Mouse (Mus musculus) CH12.LX (cell line): ENCODE measurements at regions not wholly inside any gene's neighbourhood (a gene's known extent, or its start where the extent isn't known, plus 50 kb on each side); places are given as distances from the start of the nearest gene placed in this dataset.

ENCODE experiments used
- CTCF ChIP-seq, 2 experiments: IDR thresholded peaks in 1 of 2; conservative IDR thresholded peaks in 1 of 2; 2 replicates each; pipeline ENCODE4 v1.5.1; 2011 to 2012; ENCODE audit warnings: low read depth in 2 of 2, low read length in 2 of 2, improper control_type of control experiment in 1 of 2, inconsistent platforms in 1 of 2, mild to moderate bottlenecking in 1 of 2, moderate library complexity in 1 of 2
- EP300 ChIP-seq: IDR thresholded peaks from 2 replicates; pipeline ENCODE4 v1.6.1; 2011; ENCODE audit warnings: low read length, improper control_type of control experiment
- HCFC1 ChIP-seq: IDR thresholded peaks from 2 replicates; pipeline ENCODE4 v1.6.1; 2012; ENCODE audit warnings: low read depth, mild to moderate bottlenecking, inconsistent platforms, low read length, improper control_type of control experiment
- MYC ChIP-seq: IDR thresholded peaks from 2 replicates; pipeline ENCODE4 v1.6.1; 2011; ENCODE audit warnings: low read depth, mild to moderate bottlenecking, improper control_type of control experiment, low read length
- SIN3A ChIP-seq: IDR thresholded peaks from 2 replicates; pipeline ENCODE4 v1.6.1; 2012; ENCODE audit warnings: low read length, improper control_type of control experiment, inconsistent platforms

DNA sequence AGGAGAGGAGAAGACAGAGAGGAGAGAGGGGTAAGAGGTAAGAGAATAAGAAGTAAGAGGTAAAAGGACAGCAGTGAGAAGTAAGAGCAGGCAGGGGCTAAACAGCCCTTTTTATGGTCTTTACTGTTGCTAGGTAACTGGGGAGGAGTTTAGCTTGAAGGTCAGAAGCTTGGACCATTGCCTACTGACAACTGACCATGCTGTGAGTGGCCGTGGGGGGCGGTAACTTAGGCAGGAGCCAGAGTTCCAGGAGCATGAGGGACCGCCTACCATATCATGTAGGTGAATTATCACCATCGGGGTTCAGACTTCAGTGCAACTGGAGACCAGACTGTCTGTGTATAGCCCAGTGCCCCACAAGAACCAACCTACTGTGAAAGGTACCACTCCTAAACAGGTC is 78.3 kb upstream of the 2610001J05Rik start:
- TF ChIP-seq CTCF (conservative IDR thresholded peaks at IDR 0.05 in 1 of 2, IDR thresholded peaks at IDR 0.05 in 1 of 2; ENCODE audit: low read depth in 2 of 2, low read length in 2 of 2) (no peak), HCFC1 (no peak), SIN3A (no peak), MYC (no peak), EP300 (no peak)
